Mouse (Mus musculus) kidney, postnatal 10 days (tissue): ENCODE results near the gene Srebf2.

Experiments used
- DNase-seq: peaks from one replicate; pipeline ENCODE4 v3.0.0; 2021; ENCODE audit warnings: mixed read lengths

The Srebf2 gene

DNA sequence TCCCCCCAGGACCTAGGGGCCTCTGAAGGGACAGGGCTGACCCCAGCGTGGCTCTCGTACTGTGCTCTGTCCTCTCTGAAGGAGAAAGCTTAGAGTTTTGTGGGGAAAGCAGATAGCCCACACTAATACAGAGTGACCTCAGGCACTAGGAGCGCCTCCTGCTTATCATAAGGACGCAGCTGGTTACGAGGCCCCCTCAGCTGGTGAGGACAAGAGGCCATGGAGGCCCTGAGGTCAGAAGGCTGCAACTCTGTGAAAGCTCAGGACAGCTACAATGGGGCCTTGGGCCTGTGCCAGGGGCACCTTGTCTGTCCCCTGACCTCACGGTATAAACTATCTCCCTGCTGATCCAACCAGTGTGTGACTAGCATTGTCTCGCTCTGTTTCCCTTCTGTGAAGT is 37.2 kb downstream of the Srebf2 start:
- peak; percentile 65 for DNase-seq

DNA sequence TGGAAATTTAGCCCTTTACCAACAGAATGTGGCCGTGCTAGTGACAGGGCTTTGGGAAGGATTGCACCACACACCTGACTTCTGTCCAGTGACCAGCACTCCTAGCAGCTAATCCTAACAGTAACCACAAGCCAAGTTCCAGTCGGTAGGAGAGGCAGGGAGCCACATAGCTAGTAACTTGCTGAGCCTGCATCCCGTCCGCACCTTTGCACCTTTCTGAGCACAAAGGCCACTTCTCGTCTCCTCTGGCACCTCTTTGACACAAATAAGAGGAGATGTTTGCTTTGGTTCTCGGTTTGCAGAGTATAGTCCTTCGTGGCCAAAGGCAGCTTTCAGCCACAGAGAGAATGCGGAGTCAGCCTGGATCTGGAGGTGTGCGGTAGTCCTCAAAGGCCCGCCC is 37.7 kb downstream of the Srebf2 start:
- peak; percentile 55 for DNase-seq

DNA sequence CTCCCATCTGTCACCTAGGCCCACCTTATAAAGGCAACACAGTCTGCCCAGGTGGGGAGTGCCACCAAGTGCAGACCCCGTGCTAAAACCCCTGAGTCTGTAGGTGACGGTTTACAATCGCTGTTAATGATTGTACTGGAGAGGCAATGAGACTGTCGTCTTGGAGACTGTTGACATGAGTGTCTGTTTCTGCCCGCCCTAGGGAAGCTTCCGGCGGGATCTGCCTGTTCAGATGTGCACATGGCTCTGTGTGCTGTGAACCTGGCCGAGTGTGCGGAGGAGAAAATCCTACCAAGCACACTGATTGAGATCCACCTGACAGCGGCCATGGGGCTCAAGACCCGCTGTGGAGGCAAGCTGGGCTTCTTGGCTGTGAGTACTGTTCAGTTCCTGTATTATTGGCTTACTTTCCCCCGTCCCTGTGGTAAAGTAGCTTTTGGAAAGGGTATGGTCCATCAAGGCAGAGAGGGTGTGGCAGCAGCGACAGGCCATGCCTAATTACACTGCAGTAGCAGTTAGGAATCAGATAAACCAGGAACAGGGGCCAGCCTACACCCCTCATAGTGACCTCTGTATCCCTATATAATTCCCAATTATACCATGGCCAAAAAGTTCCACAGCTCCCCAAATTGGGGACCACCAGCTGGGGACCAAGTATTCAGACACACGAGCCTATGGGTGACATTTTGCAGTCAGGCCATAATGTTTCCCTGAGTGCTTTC is 38.2 kb downstream of the Srebf2 start:
- no peak for DNase-seq

GRCm38 (mm10) chr15:82186131-82186530 is 39.1 kb downstream of the Srebf2 start:
- DNase-seq, result no peak

DNA sequence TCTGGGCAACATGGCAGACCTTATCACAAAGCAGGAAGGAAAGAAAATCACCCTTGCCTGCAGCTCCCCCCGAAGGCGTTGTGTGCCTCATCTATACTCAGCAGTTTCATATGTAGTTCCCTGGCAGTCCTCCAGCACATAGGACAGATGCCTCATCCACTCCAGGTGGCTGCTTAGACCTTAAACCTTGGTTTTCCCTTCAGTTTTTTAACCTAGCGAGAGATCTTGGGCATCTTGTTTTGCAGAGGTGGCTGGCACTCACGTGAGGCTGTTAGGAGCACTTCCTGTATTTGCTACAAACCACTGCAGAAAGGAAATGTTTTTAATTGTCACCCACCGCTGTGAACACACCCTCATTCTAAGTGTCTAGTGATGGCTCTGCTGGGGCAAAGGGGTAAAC is 40.0 kb downstream of the Srebf2 start:
- DNase-seq, result no peak

- DNase-seq, result no peak
Measured at GRCm38 (mm10) chr15:82187401-82187800, 40.4 kb downstream of the Srebf2 start.

DNA sequence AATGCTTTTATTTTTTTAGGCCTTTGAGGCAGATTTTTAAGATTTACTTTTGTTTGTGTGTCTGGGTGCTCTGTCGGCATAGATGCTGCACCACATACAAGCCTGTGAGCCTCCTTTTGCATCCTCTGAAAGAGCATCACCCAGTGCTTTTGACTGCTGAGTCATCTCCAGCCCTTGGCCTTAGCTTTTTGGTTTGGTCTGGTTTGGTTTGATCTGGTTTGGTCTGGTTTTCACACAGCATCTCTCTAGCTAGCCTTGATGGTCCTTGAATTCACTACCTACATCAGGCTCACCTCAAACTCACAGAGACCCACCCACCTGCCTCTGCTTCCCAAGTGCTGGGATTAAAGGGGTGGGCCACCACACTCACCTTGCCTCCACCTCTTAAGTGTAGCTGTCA is 40.9 kb downstream of the Srebf2 start:
- no peak for DNase-seq

DNA sequence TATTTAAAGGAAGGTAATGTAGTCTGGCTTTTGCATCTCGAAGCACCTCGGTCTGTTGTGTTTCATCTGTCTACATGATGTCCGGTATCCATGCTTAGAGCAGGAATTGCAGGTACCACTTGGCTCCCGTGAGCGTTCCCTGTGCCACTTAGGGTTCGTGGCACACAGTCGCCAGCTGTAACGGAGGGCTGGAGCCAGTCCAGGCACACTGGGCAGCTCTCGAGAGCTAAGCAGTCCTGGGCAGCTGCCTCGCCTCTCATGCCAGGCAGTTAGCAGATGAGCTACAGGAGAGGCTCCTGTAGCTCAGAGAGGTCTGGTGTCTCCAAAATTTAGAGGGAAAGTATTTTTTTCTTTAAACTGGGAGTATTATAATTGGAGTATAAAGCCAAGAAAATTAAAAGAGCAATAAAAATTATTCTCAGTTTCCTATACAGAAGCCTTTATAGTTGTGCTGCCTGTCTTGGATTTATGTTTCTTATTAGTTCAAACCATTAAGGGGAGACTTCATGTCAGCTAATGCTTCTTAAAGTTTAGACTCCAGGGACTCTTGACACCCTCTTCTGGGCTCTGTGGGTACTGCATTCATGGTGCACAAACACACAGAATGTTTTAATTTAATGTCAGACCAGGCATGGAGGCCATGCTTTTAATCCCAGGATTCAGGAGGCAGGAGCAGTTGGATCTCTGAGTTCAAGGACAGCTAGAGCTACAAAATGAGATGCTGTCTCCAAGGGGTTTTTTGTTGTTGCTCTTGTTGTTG is 41.7 kb downstream of the Srebf2 start:
- DNase-seq, result peak; percentile 64

GRCm38 (mm10) chr15:82192617-82193016 is 45.6 kb downstream of the Srebf2 start:
- DNase-seq, result no peak

DNA sequence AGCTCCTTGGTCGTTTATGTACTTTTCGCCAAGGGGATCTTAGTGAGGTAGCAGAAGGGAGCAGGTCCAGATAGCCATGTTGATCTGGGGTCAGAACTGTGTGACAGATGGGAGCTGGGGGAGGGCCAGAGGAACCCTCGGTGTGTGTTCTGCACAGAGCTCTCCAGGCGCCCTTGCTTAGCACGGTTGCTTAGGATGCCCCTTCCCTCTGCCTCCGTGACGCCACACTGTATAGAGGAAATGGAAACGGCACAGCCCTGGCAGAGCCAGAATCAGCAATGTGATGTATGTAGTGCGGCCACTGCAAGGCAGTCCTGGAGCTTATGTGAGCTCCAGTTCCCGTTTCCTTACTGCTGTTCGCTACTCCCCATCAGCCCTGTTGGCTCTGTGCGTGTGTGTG is 49.3 kb downstream of the Srebf2 start:
- DNase-seq, result no peak

GRCm38 (mm10) chr15:82197246-82197750 is 50.3 kb downstream of the Srebf2 start:
- DNase-seq, result no peak

DNA sequence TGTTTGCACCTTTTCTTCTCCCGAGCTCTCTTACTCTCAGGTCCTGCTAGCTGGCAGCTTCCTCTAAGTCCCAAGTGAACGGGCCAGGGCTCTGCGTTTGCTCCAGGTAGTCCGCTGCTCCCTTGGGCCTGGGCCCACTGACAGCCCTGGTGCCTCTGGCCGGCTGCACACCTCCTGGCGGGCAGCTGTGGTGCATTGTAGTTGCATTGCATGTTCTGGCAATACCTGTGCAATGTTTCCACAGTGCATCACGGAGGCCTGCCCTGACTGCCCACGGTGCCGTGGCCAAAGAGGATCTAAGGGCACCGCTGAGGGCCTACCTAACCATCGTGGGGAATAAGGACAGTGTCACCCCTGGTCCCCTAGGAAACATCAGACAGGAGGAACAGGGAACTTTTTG is 51.0 kb downstream of the Srebf2 start:
- DNase-seq, result no peak

GRCm38 (mm10) chr15:82198342-82198741 is 51.4 kb downstream of the Srebf2 start:
- no peak for DNase-seq

DNA sequence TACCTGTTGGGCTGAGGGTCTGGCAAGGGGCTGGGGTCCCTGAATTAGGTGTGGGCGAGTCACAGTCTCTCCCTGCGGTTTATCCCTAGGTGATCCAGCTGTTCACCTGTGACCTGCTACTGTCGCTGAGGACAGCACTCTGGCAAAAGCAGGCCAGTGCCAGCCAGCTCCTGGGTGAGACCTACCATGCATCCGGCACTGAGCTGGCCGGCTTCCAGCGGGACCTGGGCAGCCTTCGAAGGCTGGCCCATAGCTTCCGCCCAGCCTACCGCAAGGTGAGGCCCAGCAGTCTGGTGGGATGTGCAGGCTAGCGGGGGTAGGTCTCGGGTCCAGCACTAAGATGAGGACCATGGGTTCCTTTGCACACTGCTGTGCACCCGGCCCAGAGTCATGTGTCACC is 52.6 kb downstream of the Srebf2 start:
- peak; percentile 35 for DNase-seq

- no peak for DNase-seq
Measured at GRCm38 (mm10) chr15:82202086-82202485, 55.1 kb downstream of the Srebf2 start.

DNA sequence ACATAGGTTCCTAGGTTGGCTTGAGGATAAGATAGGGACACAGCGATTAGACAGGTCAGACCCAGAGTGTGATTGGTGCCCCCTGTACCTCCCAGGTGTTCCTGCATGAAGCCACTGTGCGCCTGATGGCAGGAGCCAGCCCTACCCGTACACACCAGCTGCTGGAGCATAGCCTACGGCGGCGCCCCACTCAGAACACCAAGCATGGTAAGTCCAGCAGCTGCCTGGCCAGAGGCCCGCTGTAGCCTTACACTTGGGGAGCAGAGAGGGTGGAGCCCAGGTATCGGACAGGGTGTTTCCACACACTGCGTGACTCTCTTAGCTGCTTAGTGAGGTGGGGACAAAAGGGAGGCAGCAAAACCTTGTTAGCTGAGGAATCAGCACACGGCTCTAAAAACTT is 56.1 kb downstream of the Srebf2 start:
- no peak for DNase-seq

DNA sequence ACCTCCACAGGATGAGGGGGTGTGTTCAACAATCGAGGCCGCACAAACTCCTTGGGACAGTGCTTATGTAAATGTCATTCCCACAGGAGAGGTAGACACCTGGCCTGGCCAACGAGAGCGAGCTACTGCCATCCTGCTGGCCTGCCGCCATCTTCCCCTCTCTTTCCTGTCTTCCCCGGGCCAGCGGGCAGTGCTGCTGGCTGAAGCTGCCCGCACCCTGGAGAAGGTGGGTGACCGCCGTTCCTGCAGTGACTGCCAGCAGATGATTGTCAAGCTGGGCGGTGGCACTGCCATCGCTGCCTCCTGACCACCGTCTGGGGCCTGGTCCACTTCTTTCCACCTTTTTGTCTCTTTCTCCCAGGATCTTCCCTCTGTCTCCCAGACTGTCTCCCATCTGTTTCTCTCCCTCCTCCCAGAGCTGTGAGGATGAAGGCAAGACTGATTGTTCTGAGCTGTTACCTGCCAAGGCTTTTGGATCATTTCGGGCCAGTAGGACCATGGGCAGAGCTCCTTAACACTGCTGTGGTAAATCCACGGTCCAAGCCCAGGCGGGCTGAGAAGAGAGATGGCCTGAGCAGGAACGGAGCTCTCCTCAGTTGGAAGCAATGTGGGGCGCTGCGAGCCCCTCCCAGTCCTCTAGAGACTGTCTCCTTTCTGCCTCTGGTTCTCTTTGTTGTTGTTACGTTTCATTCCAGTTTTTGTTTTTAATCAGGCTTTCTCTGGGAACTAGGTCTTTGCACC is 56.8 kb downstream of the Srebf2 start:
- no peak for DNase-seq

DNA sequence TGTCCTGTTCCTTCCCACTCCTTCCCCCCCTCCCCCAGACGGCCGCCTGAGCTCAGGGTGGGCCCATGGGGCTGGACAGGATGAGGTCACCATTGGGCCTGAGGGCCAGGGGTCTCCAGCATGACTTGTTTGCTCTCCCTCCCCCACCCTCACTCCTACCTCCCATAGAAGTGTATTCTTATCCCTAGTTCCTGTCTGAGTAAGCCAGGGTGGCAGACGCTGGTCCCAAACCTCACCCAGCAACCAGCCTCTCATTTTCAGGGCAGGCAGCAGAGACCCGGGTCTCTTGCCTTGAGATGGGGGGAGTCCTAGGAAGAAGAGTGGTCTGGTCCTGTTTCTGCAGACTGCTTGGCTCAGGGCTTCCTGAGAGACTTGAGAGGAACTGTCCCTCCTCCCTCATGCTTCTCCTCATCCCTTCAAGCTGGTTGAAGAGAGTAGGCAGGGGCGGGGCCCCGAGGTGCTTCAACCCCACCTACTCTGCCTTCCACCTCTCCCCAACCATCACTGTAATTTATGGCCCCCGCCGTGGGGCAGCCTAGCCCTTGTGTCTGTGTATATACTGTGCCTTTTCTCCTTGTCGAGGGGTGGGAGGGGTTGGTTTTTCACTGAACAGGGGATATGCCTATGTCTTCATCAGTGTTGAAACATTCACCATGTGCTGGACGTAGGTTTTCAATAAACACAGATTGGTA is 57.8 kb downstream of the Srebf2 start:
- no peak for DNase-seq

DNA sequence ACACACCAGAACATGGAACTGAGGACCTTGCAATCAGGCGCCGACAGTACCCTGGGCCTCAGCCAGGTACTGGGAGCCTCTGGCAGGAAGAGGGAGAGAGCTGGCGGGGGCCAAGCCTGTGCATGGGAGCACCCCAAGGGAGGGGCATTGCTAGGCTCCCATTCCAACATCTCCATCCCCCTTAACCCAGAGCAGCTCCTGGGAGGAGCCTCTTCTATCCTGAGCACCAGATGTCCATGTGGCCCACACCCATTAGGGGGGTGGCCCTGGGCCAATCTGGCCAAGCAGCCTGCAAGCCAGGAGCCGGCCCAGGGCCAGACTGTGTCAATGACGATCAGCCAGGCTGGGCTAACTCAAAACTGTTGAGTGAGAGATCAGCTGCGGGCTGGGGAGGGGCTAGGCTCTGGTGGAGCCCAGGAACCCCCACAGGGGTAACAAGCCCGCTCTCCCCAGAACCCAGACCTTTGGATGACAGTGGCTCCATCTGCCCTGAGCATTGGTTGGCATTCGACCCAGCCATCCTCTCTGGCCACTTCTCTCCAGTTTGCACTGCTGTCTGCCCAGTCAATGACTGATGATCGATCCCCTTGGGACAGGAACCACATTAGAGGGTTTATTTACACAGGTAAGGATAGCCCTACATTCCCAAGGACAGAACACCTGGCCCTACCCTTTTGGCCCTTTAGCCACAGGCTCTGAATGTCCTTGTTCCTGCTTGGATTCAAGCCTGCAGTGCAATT is 59.6 kb downstream of the Srebf2 start:
- peak; percentile 70 for DNase-seq

- DNase-seq, result no peak
Measured at GRCm38 (mm10) chr15:82207105-82207459, 60.1 kb downstream of the Srebf2 start.

DNA sequence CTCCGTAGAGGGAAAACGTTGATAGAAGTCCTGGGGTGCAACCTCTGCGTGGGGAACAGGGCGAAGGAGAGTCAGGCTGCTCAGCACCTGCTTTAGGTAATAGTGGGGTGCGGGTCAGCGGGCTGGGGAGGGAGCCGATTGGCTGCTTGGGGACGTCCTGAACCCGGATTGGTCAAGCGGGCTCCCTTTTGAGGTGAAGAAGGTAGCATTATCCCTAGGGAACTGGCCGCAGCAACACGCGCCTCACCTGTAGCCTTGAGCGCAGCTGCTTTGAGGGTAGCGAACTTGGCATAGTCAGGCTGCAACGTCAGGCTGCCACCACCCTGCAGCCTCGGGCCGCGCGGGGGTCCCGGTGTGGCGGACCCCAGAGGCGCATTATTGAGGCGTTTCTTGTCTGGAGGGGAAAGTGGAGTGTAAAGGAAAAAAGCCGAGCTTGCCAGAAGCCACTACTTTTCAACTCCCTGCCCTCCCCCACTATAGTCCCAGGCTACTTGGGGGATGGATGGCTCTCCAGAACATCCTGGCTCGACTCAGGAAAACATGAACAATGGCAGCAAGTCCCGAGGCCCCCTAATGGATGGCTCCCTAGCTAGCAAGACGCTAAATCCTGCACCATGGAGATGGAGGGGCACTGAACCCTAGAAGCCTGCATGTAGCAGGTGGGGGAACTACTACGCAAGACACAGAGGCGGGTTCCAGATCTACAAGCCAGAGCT is 60.7 kb downstream of the Srebf2 start:
- DNase-seq, result no peak

- no peak for DNase-seq
Measured at GRCm38 (mm10) chr15:82208307-82208706, 61.3 kb downstream of the Srebf2 start.
